Mouse (Mus musculus): ENCODE results near the gene Itpkb. TPM values are rescaled to one million over a fixed set of nuclear protein-coding genes. Genes with fewer than 3 reads are reported as not detected.

Itpkb gene
- polyA plus RNA-seq, 1 experiment from 2014 or later: 3.7 TPM

DNA sequence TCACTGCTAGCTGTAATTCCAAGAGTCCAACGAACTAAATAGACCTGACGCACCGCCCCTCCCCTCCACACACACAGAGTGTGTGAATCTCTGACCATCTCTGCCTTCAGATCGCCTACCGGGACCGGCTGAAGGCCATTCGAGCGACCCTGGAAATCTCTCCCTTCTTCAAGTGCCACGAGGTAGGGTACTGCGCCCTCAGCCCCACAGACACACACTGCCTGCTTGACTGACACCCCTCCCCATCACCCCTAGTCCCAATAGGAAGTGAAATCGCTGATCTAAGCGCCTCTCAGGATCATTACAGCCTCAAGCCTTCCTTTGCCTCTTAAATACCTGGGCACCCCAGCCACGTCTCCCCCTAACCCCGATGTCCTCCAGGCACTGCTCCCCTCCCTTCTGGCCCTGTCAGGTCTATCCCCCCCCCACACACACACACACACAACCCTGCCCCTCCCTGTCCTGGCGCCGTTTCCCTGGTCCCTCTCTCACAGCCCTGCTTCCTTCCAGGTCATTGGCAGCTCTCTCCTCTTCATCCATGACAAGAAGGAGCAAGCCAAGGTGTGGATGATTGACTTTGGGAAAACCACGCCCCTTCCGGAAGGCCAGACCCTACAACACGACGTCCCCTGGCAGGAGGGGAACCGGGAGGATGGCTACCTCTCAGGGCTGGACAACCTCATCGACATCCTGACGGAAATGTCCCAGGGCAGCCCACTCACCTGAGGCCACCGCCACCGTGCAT, 91.1 kb downstream of the Itpkb start:
- Histone ChIP-seq H3K4me2 (peak overlapping the region; percentile 33), H3K36me3 (no peaks in the 10 kb centered on the region), H3K27me3 (no peaks in the 10 kb centered on the region; the same call in 1 of the 2 replicates), H3K9ac (0 out of 2 replicates have a peak overlapping the region, but pooled peaks have one; percentile 11), H3K4me1 (replicated peaks) (peaks cover 19% of the 10 kb centered on the region), H3K27ac (replicated peaks) (peak overlapping the region; percentile 56), H3K9me3 (no peaks in the 10 kb centered on the region), H3K4me3 (no peak overlapping the region)
- WGBS: 49% methylated on average over 25 of the region's 25 CpGs
- peak; percentile 29 for ATAC-seq (ENCODE audit: low FRiP score, low read depth)

DNA sequence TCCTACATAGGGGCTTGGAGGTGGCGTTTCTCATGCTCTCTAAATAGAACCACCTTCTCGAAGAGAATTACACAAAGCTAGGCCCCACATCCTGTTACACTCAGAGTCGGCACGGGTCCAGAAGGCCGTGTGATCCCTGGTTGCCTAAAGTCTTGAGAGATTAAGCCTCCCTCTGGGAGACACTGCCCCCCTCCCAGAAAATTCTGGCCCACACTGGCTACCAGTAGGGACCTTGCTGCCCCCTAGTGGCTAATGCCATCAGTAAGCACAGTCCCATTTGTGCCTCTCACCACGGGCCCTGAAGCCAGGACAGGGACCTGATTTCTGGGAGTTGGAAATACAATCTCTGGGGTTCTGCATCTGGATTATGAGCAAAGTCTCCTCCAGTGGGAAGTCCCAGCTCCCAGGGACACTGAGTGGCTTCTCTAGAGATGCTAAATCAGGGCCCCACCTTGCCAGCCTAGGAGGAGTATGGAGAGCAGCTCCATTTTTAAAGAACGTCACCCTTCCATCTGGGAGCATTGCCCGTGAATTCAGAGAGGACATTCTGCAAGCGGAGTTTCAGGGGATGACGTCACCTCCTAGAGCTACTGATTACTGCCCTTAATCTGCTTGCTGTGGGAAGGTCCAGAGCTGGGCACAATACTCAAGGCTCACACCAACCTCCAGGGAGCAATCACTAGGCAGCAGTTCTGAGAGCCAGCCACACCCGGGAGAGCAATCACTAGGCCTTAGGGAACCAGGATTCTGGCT, 92.0 kb downstream of the Itpkb start:
- H3K4me1 ChIP-seq (replicated peaks): peaks cover 19% of the 10 kb centered on the region
- H3K4me2 ChIP-seq: 0 out of 2 replicates have a peak overlapping the region, but pooled peaks have one; percentile 33
- no peaks in the 10 kb centered on the region; the same call in 1 of the 2 replicates for H3K27me3 ChIP-seq
- 0 out of 2 replicates have a peak overlapping the region, but pooled peaks have one; percentile 56 for H3K27ac ChIP-seq (replicated peaks)
- no peak overlapping the region for H3K4me3 ChIP-seq
- H3K9me3 ChIP-seq: no peaks in the 10 kb centered on the region
- 0 out of 2 replicates have a peak, but pooled peaks have one; percentile 33 for ATAC-seq (ENCODE audit: low FRiP score, low read depth)
- 40% methylated on average over 11 of the region's 11 CpGs for WGBS
- 0 out of 2 replicates have a peak overlapping the region, but pooled peaks have one; percentile 11 for H3K9ac ChIP-seq
- no peaks in the 10 kb centered on the region for H3K36me3 ChIP-seq

DNA sequence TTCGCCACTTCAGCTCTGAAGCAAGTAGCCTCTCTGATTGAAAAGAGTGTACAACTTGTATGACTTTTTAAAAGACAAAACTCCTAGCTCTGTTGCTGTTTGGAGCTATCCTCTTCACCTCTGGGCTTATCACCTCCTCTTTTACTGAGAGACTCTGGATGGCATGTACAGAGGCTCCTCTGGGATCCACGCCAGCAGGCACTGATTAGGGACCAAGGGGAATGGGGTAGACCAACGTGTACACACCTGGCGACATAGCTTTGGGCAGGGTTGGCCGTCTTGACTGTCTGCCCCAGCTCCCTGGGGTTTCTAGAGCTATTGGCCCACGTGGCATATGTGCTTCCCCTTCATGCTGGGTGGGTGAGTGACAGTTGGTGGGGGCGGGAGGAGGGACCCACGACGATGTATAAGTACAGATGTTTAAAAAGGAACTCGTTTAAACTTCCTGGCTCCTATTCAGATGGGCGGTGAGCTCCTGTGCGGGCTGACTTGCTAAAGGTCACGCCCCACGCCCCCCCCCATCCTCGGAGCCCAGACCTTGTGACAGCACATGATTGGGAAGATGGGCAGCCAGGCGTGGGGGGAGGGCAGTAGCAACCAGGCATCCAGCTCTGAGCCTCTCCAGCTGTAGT, 92.8 kb downstream of the Itpkb start:
- no peak overlapping the region for H3K4me2 ChIP-seq
- no peak overlapping the region for H3K27ac ChIP-seq (replicated peaks)
- H3K27me3 ChIP-seq: no peaks in the 10 kb centered on the region; the same call in 1 of the 2 replicates
- no peak overlapping the region for H3K9ac ChIP-seq
- WGBS: 55% methylated on average over 16 of the region's 16 CpGs
- H3K4me1 ChIP-seq (replicated peaks): peaks cover 23% of the 10 kb centered on the region
- H3K9me3 ChIP-seq: no peaks in the 10 kb centered on the region
- no peak overlapping the region for H3K4me3 ChIP-seq
- H3K36me3 ChIP-seq: no peaks in the 10 kb centered on the region
- ATAC-seq (ENCODE audit: low FRiP score, low read depth): no peak

DNA sequence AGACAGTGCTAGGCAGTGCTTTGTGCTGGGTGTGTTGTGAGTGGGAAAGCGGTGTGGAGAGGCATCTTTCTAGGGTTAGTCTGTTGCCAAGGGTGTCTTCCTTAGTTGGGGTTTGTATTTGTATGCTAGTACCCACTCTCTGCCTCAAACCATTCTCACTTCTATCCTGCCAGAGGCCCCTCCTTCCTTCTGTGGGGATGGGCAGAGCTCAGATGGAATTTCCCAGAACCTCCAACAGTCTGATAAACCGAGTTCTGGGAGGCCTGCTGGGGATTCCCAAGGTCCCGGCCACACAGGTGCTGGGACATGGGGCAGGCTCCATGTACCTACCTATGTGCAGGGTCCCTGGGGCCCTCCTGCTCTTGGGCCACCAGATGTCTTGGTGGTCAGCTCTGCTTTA, 93.6 kb downstream of the Itpkb start:
- no peak for ATAC-seq (ENCODE audit: low FRiP score, low read depth)
- 85% methylated on average over 3 of the region's 3 CpGs for WGBS

DNA sequence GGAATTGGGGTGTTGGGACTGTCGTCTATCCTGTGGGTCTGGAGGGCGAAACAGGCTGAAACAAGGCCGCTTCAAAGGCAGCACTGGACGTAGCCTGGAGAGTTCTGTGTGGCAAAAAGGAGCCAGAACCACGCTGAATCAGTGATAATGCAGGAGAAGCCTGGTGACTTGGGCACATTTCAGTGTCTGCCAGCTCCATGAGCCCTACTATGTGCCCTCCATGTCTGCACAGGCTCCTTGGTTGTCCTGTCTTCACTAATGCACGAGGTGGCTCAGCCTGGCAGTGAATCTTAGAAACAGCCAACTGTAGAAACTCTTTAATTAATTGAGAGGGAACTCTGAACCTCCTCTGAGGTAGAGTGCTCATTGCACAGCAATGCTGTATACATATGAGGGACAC, 96.1 kb downstream of the Itpkb start:
- Histone ChIP-seq H3K27me3 (no peaks in the 10 kb centered on the region; the same call in 1 of the 2 replicates), H3K9me3 (no peaks in the 10 kb centered on the region), H3K4me2 (no peak overlapping the region), H3K4me3 (no peak overlapping the region), H3K36me3 (no peaks in the 10 kb centered on the region), H3K27ac (replicated peaks) (no peak overlapping the region), H3K4me1 (replicated peaks) (peaks cover 13% of the 10 kb centered on the region), H3K9ac (no peak overlapping the region)
- ATAC-seq (ENCODE audit: low FRiP score, low read depth): no peak
- WGBS: 80% methylated on average over 6 of the region's 6 CpGs

More for the DNA sequence above, 93.6 kb downstream of the Itpkb start:
- Histone ChIP-seq H3K4me2 (no peak overlapping the region), H3K36me3 (no peaks in the 10 kb centered on the region), H3K9me3 (no peaks in the 10 kb centered on the region), H3K4me3 (no peak overlapping the region), H3K27ac (replicated peaks) (no peak overlapping the region), H3K4me1 (replicated peaks) (peaks cover 25% of the 10 kb centered on the region), H3K9ac (no peak overlapping the region), H3K27me3 (no peaks in the 10 kb centered on the region; the same call in 1 of the 2 replicates)

DNA sequence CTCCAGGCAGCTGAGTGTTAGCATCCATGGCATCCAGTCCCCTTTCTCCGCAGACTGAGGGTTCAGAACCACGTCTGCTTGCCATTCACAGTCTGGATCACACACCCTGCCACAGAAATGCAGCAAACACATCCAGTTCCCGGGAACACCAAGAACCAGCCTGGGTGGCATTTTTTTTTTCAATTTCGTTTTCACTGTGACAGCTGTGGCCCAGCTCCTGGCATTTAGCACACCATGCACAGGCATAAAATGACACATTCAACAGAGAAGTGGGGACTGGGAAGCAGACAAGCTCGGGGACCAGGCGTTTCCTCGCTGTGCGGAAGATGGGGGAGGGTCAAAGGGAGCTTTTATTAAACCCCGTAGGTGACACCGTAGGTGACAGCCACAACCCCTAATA, 97.4 kb downstream of the Itpkb start:
- no peak overlapping the region for H3K9ac ChIP-seq
- 55% methylated on average over 10 of the region's 10 CpGs for WGBS
- H3K27ac ChIP-seq (replicated peaks): no peak overlapping the region
- no peak for ATAC-seq (ENCODE audit: low FRiP score, low read depth)
- no peaks in the 10 kb centered on the region for H3K9me3 ChIP-seq
- H3K4me3 ChIP-seq: no peak overlapping the region
- H3K36me3 ChIP-seq: no peaks in the 10 kb centered on the region
- H3K4me1 ChIP-seq (replicated peaks): peaks cover 12% of the 10 kb centered on the region
- no peaks in the 10 kb centered on the region; the same call in 1 of the 2 replicates for H3K27me3 ChIP-seq
- no peak overlapping the region for H3K4me2 ChIP-seq

DNA sequence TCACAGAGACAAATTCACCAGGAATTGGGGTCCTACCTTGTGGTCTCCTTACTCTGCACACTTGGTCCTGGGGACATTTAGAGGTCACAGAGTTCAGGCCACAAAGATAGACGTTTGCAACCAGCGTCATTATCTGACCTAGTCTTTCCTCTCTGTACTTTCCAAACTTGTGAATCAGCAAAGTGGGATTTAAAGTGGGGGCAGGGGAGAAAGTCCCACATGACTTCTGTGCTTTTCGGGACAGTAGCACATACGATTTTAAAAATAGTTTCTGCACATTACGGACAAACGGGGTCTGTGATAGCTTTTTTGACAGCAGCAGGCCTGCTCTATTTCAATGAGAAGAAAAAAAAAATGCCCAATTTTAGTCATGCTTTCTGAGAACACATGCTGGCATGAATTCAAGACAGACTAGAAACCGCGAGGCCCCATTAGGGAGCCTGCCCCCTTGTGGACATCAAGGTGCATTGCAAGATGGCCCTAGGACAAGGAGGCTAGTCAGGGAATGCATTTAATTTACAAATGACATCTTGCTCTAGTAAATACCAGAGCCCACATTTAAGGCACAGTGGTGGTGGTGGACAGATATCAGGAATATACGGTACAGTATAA, 97.9 kb downstream of the Itpkb start:
- Histone ChIP-seq H3K4me3 (no peak overlapping the region), H3K9me3 (no peaks in the 10 kb centered on the region), H3K27ac (replicated peaks) (no peak overlapping the region), H3K9ac (no peak overlapping the region), H3K4me1 (replicated peaks) (peaks cover 17% of the 10 kb centered on the region), H3K27me3 (no peaks in the 10 kb centered on the region; the same call in 1 of the 2 replicates), H3K36me3 (no peaks in the 10 kb centered on the region), H3K4me2 (no peak overlapping the region)
- WGBS: 33% methylated on average over 9 of the region's 9 CpGs
- ATAC-seq (ENCODE audit: low FRiP score, low read depth): no peak

- no peaks in the 10 kb centered on the region; the same call in 1 of the 2 replicates for H3K27me3 ChIP-seq
- ATAC-seq (ENCODE audit: low FRiP score, low read depth): no peak
- H3K4me2 ChIP-seq: no peak overlapping the region
- WGBS: 70% methylated on average over 8 of the region's 8 CpGs
- H3K9ac ChIP-seq: no peak overlapping the region
- no peaks in the 10 kb centered on the region for H3K36me3 ChIP-seq
- no peak overlapping the region for H3K4me3 ChIP-seq
- no peak overlapping the region for H3K27ac ChIP-seq (replicated peaks)
- H3K4me1 ChIP-seq (replicated peaks): peaks cover 24% of the 10 kb centered on the region
- H3K9me3 ChIP-seq: no peaks in the 10 kb centered on the region
Observed at GRCm38 (mm10) chr1:180428871-180429270, 98.6 kb downstream of the Itpkb start.

- peaks cover 32% of the 10 kb centered on the region for H3K4me1 ChIP-seq (replicated peaks)
- H3K27me3 ChIP-seq: no peaks in the 10 kb centered on the region; the same call in 1 of the 2 replicates
- no peaks in the 10 kb centered on the region for H3K36me3 ChIP-seq
- H3K9ac ChIP-seq: no peak overlapping the region
- WGBS: 86% methylated on average over 5 of the region's 5 CpGs
- no peak for ATAC-seq (ENCODE audit: low FRiP score, low read depth)
- H3K9me3 ChIP-seq: no peaks in the 10 kb centered on the region
- H3K4me2 ChIP-seq: no peak overlapping the region
- no peak overlapping the region for H3K27ac ChIP-seq (replicated peaks)
- no peak overlapping the region for H3K4me3 ChIP-seq
Observed at GRCm38 (mm10) chr1:180429819-180430218, 99.5 kb downstream of the Itpkb start.

- H3K4me1 ChIP-seq (replicated peaks): peaks cover 34% of the 10 kb centered on the region
- no peaks in the 10 kb centered on the region for H3K9me3 ChIP-seq
- 68% methylated on average over 12 of the region's 12 CpGs for WGBS
- no peak overlapping the region for H3K9ac ChIP-seq
- H3K27me3 ChIP-seq: no peaks in the 10 kb centered on the region
- no peak overlapping the region for H3K4me3 ChIP-seq
- no peak overlapping the region for H3K27ac ChIP-seq (replicated peaks)
- H3K4me2 ChIP-seq: no peak overlapping the region
- no peaks in the 10 kb centered on the region for H3K36me3 ChIP-seq
- ATAC-seq (ENCODE audit: low FRiP score, low read depth): no peak
Observed at GRCm38 (mm10) chr1:180431833-180432232, 101.5 kb downstream of the Itpkb start.

DNA sequence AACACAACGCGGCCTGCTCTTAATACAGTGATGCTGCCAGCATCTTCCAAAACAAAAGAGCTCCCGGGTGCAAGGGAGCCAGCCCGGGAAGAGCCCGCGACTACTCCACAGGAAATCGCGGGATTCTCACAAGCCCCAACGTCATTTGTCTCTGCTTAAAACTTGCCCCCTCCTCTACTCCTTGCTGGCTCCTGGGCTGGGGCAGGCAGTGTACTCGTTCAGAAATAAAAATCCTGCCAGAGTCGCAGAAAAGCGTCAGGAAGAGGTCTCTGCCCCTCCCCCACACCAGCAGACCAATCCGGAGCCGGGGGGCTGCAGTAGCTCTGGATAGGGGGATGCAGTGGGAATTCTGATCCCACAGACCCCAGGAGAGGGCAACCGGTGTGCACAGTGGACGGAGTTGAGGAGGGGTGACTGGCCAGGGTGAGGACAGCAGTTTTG, 102.8 kb downstream of the Itpkb start:
- Histone ChIP-seq H3K27ac (replicated peaks) (no peak overlapping the region; the same call in 1 of the 2 replicates), H3K4me2 (peak overlapping the region; percentile 66)
- WGBS: 0% methylated on average over 16 of the region's 16 CpGs

More for the DNA sequence above, 102.8 kb downstream of the Itpkb start:
- Histone ChIP-seq H3K36me3 (no peaks in the 10 kb centered on the region), H3K27me3 (no peaks in the 10 kb centered on the region), H3K4me1 (replicated peaks) (peaks cover 30% of the 10 kb centered on the region), H3K9me3 (no peaks in the 10 kb centered on the region), H3K9ac (peak overlapping the region; percentile 46), H3K4me3 (peak overlapping the region; percentile 32)
- peak; percentile 50; the same call in 1 of the 2 replicates for ATAC-seq (ENCODE audit: low FRiP score, low read depth)
